Mouse (Mus musculus) kidney, postnatal 0 days (tissue): Measurements from ENCODE around the gene Gca. TPM values are rescaled to one million over a fixed set of nuclear protein-coding genes. Genes with fewer than 3 reads are reported as not detected.

Experiments
- ATAC-seq: fragments of 200-750 bp; cut with Nextera tagmentation; replicated peaks from 2 replicates; pipeline ENCODE4 v1.8.0; 2017; ENCODE audit warnings: low read depth, moderate number of reproducible peaks, moderate TSS enrichment, moderate library complexity; ENCODE audit not compliant: low FRiP score
- DNase-seq: peaks from one replicate; pipeline ENCODE4 v3.0.0-alpha.2; 2016; ENCODE audit warnings: low spot score
- H3K27ac ChIP-seq: fragments of 300-500 bp; sonication (generic); 2 replicates; pipeline ENCODE4 v1.5.1; 2014; ENCODE audit warnings: mild to moderate bottlenecking
- H3K27me3 ChIP-seq: fragments of 300-500 bp; sonication (generic); 2 replicates; pipeline ENCODE4 v1.6.1; 2014; ENCODE audit warnings: low read length, mixed read lengths; ENCODE audit not compliant: insufficient read depth
- H3K36me3 ChIP-seq: fragments of 300-500 bp; sonication (generic); 2 replicates; pipeline ENCODE4 v1.6.1; 2014; ENCODE audit warnings: low read length, mixed read lengths; ENCODE audit not compliant: insufficient read depth
- H3K4me1 ChIP-seq: fragments of 300-500 bp; sonication (generic); replicated peaks from 2 replicates; pipeline ENCODE4 v1.6.1; 2014; ENCODE audit warnings: antibody characterized with exemption, low read length, mixed read lengths; ENCODE audit not compliant: insufficient read depth
- H3K4me2 ChIP-seq: fragments of 300-500 bp; sonication (generic); 2 replicates; pipeline ENCODE4 v1.6.1; 2014; ENCODE audit warnings: mild to moderate bottlenecking, low read length, moderate library complexity, mixed read lengths
- H3K4me3 ChIP-seq: fragments of 300-500 bp; sonication (generic); replicated peaks from 2 replicates; pipeline ENCODE4 v1.5.1; 2014; ENCODE audit warnings: low read depth, low read length
- H3K9ac ChIP-seq: fragments of 300-500 bp; sonication (generic); 2 replicates; pipeline ENCODE4 v1.6.1; 2014; ENCODE audit warnings: low read depth, low read length
- H3K9me3 ChIP-seq: fragments of 300-500 bp; sonication (generic); replicated peaks from 2 replicates; pipeline ENCODE4 v1.6.1; 2016; ENCODE audit warnings: low read length, inconsistent platforms, mixed read lengths
- CTCF ChIP-seq: IDR thresholded peaks from 2 replicates; pipeline ENCODE4 v1.5.1; 2016; ENCODE audit warnings: antibody characterized with exemption, low read depth, mild to moderate bottlenecking, moderate library complexity
- WGBS: fragments of 180-500 bp; shearing (Covaris S2); extraction: QIAGEN DNeasy Blood & Tissue Kit; methylation state at CpG from one replicate; pipeline ENCODE4 v1.1.7; 2014; 5-methylcytosine and 5-hydroxymethylcytosine counted together
- polyA plus RNA-seq: library from polyadenylated mRNA; unstranded; fragments of >200 nt; fragmentation: Nextera tagmentation; extraction: Ambion mirVana; gene quantifications from 2 replicates; pipeline ENCODE4 v1.2.1, GENCODE M21; 2015

The Gca gene
- polyA plus RNA-seq, 1 experiment from 2014 or later = 19.3 TPM

GRCm38 (mm10) chr2:62639869-62640268, 24.2 kb upstream of the Gca start:
- H3K4me2 ChIP-seq = no peak overlapping the region
- no peaks in the 10 kb centered on the region for H3K9me3 ChIP-seq
- no peaks in the 10 kb centered on the region for H3K4me1 ChIP-seq
- no peak overlapping the region for H3K27ac ChIP-seq
- H3K27me3 ChIP-seq = no peaks in the 10 kb centered on the region
- H3K9ac ChIP-seq = no peak overlapping the region
- 0 out of 2 replicates have a peak, but pooled peaks cover 2% of the 10 kb centered on the region for H3K36me3 ChIP-seq
- WGBS = 71% methylated on average over 2 of the region's 2 CpGs
- no peak overlapping the region for H3K4me3 ChIP-seq
- TF ChIP-seq CTCF = no peak
- DNase-seq (peak; percentile 12), ATAC-seq (no peak)

- H3K4me2 ChIP-seq = peak overlapping the region; percentile 41
- WGBS = 44% methylated on average over 21 of the region's 21 CpGs
- H3K27me3 ChIP-seq = no peaks in the 10 kb centered on the region
- DNase-seq (peak; percentile 92), ATAC-seq (no peak)
- no peak overlapping the region for H3K27ac ChIP-seq
- H3K9me3 ChIP-seq = no peaks in the 10 kb centered on the region
- H3K4me3 ChIP-seq = peak overlapping the region; percentile 26
- H3K4me1 ChIP-seq = no peaks in the 10 kb centered on the region
- peak; percentile 81 for TF ChIP-seq CTCF
- no peaks in the 10 kb centered on the region for H3K36me3 ChIP-seq
- no peak overlapping the region for H3K9ac ChIP-seq
Observed at GRCm38 (mm10) chr2:62643405-62644305, 20.4 kb upstream of the Gca start.

GRCm38 (mm10) chr2:62644891-62645290, 19.2 kb upstream of the Gca start:
- no peaks in the 10 kb centered on the region for H3K36me3 ChIP-seq
- H3K9me3 ChIP-seq = no peaks in the 10 kb centered on the region
- peak overlapping the region; percentile 56 for H3K4me3 ChIP-seq
- H3K4me2 ChIP-seq = peak overlapping the region; percentile 62
- no peaks in the 10 kb centered on the region for H3K27me3 ChIP-seq
- no peaks in the 10 kb centered on the region for H3K4me1 ChIP-seq
- H3K27ac ChIP-seq = no peak overlapping the region
- ATAC-seq = no peak
- H3K9ac ChIP-seq = no peak overlapping the region
- TF ChIP-seq CTCF = no peak
- no peak for DNase-seq
- 87% methylated on average over 5 of the region's 5 CpGs for WGBS

GRCm38 (mm10) chr2:62645475-62645874, 18.6 kb upstream of the Gca start:
- DNase-seq = peak; percentile 33
- H3K27me3 ChIP-seq = no peaks in the 10 kb centered on the region
- H3K4me3 ChIP-seq = peak overlapping the region; percentile 56
- WGBS = 30% methylated on average over 12 of the region's 12 CpGs
- peak overlapping the region; percentile 70 for H3K9ac ChIP-seq
- no peaks in the 10 kb centered on the region for H3K4me1 ChIP-seq
- H3K4me2 ChIP-seq = peak overlapping the region; percentile 62
- H3K9me3 ChIP-seq = no peaks in the 10 kb centered on the region
- no peaks in the 10 kb centered on the region for H3K36me3 ChIP-seq
- no peak for TF ChIP-seq CTCF
- peak overlapping the region; percentile 78 for H3K27ac ChIP-seq
- ATAC-seq = peak; percentile 51; the same call in 1 of the 2 replicates

GRCm38 (mm10) chr2:62646014-62646645, 18.0 kb upstream of the Gca start, which contains the start of gene Ifih1:
TSS of gene Ifih1 (minus strand) at chr2:62646255.
- no peaks in the 10 kb centered on the region for H3K4me1 ChIP-seq
- H3K27me3 ChIP-seq = no peaks in the 10 kb centered on the region
- no peaks in the 10 kb centered on the region for H3K36me3 ChIP-seq
- DNase-seq (peak; percentile 89), ATAC-seq (peak; percentile 88)
- TF ChIP-seq CTCF = peak; percentile 67
- no peaks in the 10 kb centered on the region for H3K9me3 ChIP-seq
- H3K9ac ChIP-seq = peak within 1 kb of the TSS; percentile 70
- 0% methylated on average over 30 of the region's 30 CpGs for WGBS
- H3K4me2 ChIP-seq = peak within 1 kb of the TSS; percentile 62
- H3K4me3 ChIP-seq = peak within 1 kb of the TSS; percentile 56
- H3K27ac ChIP-seq = peak within 1 kb of the TSS; percentile 78

- Histone ChIP-seq H3K36me3 (no peaks in the 10 kb centered on the region), H3K4me1 (no peaks in the 10 kb centered on the region), H3K4me3 (peak overlapping the region; percentile 56), H3K9ac (peak overlapping the region; percentile 70; the same call in 1 of the 2 replicates), H3K4me2 (peak overlapping the region; percentile 62), H3K27me3 (no peaks in the 10 kb centered on the region), H3K9me3 (no peaks in the 10 kb centered on the region), H3K27ac (peak overlapping the region; percentile 78)
- ATAC-seq (0 out of 2 replicates have a peak, but pooled peaks have one; percentile 6), DNase-seq (peak; percentile 72)
- WGBS = 19% methylated on average over 6 of the region's 6 CpGs
- TF ChIP-seq CTCF = no peak; the same call in 1 of the 2 replicates
Observed at GRCm38 (mm10) chr2:62646671-62647289, 17.3 kb upstream of the Gca start.
